Mouse (Mus musculus) kidney, adult 18-20 months (tissue): ENCODE data around the gene Gm38431.
A peak's percentile ranks its signal among the peaks of the same experiment; 100 is the strongest.
"Not testable (repeated sequence)": the region's sequence is repeated elsewhere in the genome, so short reads cannot be mapped to it uniquely, and the experiment has no call there.

Experiments
- DNase-seq: peaks from one replicate; pipeline ENCODE4 v3.0.0; 2021

The Gm38431 gene

DNA sequence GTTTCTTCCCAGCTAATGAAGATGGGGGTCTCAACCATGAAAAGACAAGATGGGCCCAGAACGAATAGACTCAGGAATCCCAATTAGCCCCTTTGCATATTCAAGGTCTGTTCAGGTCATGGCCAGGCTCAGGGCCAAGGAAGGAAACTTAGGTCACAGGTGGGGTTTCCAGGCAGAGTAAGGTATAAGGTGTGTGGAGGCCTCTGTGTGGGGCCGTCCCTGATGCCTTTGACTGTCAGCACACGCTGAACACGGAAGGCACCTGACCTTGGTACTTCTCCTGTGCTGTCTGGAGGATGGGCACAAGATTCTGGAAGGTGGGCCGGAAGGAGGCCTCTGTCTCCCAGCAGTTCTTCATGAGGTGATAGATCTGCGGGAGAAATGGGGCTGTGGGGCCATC lies 13.0 kb upstream of the Gm38431 start:
- DNase-seq = no peak

- no peak for DNase-seq
Measured at GRCm38 (mm10) chr9:21102076-21102475, 10.3 kb upstream of the Gm38431 start.

DNA sequence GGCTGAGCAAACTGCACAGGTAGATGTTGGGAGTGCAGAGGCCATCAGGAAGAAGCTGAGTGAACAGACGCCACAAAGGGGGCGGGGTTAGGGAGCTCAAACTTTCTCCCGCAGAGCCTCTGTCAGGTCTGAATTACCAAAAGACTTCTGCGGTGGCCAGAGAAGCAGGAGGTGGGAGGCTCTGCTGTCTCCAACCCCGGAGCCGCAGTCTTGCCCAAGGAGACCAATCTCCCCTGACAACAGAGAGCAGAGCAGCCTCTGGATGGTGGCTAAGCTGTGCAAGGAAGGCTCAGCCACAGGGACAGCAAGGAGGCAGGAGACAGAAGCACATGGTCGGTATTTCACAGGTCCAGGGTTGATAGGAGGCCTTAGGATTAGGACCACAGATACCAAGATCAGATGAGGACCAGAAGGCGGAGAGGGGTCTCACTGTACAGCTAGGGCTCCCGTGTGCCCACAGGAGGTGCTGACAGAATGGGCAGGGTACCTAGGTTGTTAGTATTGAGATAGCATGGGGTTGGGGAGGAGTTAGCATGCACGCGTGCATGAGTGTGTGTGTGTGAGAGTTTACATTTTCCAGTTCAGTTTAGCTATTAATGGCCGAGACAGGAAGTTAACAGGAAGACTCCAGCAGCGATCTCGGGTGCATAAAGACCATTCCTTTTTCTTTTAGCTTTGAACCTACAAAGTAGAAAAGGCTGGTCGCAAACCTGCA lies 8.8 kb upstream of the Gm38431 start:
- no peak for DNase-seq

- no peak for DNase-seq
Measured at GRCm38 (mm10) chr9:21097793-21098192, 6.0 kb upstream of the Gm38431 start.

DNA sequence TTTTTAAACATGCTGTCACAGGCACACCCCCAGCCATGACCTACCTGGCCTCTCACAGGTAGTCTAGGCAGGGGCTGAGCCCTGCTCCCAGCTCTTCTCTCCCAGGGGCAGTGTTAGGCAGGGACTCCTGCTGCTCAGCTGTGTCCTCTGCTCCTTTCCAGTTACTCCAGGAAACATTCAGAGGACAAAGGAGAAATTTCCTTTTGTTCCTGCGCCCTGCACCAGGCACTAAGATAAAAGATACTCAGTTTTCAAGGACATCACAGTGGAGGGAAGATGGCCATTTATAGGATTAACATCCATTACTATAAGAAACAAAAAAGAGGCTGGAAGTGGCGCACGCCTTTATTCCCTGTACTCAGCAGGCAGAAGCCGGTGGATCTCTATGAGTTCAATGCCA lies 4.2 kb upstream of the Gm38431 start:
- no peak for DNase-seq

DNA sequence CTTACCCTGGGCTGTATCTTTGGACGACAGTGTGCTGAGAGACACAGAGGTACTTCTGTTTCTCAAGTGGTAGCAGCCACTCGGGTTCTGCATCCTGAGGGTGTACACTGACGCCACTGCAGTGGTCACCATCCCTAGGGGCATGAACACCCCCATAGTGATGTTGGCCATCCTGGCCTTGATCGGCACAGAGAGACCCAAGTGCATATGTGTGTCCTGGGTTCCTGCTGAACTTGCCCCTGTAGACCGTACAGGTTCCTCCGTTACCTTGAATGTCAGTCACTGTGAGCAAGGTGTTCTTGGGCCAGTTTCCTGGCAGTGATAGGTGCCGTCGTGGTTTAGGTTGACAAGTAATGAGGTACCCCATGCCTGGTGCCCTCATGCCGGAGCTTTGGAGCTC lies 1.6 kb upstream of the Gm38431 start:
- no peak for DNase-seq

- no peak for DNase-seq
Measured at GRCm38 (mm10) chr9:21090972-21091706, 658 bp downstream of the Gm38431 start.

DNA sequence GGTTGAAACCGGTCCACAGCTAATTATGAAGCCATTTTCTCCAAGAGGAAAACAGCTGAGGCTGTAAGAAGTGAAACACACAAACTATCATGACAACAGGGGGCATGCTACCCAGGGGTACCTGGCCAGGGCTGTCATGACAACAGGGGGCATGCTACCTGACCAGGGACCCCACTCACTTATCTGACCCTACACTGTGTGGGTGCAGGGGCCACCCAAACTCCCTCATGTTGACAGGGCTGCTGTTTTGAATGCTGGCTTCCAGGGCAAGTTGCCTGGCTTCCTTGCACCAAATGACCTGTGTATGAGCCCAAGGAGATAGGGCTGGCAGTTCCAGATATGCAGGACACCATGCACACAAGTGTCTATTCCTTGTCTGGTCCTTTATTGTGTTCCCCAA lies 1.3 kb downstream of the Gm38431 start:
- DNase-seq = no peak

DNA sequence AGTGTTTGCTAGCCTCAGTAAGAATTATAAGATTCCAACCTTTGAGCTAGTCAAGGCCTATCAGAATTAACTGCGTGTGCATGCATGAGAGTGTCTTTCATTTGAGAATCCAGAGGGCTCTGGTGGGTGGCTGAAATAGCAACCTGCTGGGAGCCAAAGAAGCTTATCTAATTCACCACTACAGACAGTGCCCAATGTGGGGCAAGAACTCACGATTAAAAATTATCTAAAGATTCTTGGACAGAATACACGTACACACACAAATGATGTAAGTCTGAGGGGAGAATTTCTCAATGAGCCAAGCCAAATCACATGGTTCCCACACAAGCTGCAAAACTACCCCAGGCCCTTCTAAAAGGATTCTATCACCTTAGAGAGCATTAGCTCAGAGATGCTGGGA lies 8.5 kb downstream of the Gm38431 start:
- no peak for DNase-seq

- no peak for DNase-seq
Measured at GRCm38 (mm10) chr9:21081127-21081526, 10.7 kb downstream of the Gm38431 start.

DNA sequence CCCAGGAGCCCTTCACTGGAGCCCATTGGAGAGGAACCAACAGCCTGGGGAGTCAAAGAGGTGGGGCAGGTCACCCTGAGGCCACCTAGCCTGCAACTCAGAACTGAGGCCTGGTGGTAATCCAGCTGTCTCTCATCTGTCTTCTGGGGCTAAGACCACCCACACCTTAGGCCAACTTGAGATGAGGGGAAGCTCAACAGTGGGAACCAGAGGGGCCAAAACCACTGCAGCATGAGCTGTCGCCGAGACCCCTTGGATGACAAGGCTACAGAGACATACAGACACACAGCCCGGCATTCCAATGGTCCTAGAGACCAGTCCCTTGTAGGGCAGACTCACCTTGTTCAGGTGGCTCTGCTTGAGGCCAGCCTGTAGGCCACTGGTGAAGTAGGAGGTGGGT lies 16.2 kb downstream of the Gm38431 start:
- DNase-seq = no peak

- no peak for DNase-seq
Measured at GRCm38 (mm10) chr9:21074173-21074572, 17.6 kb downstream of the Gm38431 start.

DNA sequence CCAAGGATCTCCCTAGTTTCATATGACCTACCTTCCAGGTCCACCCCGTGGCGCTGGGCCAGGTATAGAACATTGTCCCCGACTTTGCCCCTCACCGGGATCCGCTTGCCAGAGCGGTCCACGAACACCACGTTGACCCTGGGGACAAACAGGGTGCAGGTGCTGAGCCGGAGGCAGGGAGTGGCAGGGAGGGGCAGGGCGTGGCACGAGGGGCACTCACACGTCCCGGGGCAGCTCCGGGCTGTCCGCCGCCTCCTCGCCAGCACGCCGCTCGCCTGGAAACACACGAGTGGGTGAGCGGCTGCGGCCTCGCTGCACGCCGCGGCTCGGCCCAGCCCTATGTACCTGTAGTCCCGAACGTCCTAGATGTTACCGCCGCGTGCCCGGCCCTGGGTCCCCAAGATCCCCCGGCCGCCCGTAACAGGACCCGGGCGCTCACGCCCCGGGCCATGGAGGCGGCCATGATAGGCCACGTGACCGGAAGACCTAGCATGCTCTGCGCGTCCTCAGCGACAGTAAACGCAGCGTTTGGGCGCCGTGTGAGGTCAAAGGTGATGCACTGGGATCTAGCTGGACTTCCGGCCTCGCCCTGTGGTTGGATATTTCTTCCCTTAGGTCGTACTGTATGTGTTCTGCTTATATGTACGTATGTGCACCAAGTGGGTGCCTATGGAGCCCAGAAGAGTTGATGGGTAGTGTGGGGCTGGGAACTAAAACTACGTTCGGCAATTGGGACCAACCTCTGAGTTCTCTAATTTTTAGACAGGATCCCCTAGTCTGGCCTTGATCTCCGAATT lies 18.6 kb downstream of the Gm38431 start, which contains the start of the genes Gm49373 and Fdx1l:
Gene Gm49373 (minus strand): TSS at position 53 of the 797 bp plus-strand sequence.
Gene Fdx1l (minus strand): TSS at position 571 of the 797 bp plus-strand sequence.
- peak; percentile 91 for DNase-seq

DNA sequence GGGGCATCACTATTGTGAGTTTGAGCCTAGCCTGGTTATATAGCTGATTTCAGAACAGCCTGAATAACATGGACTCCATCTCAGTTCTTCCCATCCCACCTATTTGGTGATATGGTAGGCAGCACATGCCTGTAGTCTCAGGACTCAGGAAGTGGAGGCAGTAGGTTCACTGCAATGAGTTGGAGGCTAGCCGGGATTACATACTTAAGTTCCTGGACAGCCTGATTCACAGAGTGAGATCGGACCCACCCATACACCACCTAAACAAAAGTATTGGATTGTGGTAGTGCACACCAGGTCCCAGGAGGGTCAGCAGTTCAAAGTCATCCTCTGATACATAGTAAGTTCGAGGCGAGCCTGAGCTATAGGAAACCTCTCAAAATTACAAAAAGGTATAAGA lies 19.2 kb downstream of the Gm38431 start:
- DNase-seq = no peak

DNA sequence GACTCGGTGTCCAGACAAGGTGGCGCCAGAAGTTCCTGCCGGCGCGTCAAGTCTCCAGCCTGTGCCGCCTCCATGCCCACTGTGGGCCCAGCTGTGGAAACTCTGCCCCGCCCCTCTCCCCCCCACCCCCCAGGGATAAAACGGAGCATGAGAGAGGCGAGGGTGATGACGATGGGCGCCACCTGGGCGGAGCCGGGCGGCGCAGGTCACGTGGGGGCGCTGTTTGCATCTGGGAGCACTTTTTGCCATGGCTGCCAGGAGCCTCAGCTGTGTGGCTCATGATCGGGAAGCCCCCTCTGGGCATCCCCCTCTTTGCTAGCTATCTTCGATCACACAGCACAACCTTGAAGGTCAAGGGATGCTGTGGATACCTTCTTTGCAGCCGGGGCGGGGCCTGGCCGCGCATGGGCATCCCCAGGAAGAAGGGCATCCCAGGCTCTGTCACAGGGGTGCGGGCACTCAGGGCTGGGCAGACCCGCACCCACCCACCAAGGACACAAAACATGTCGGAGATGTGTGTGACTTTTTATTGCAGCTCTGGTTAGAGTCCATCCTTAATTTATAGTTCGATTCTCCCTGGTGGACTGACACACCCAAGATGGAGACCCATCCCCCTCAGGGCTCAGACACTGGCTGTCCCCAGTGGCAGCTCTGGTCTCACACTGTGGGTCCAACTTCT lies 24.7 kb downstream of the Gm38431 start, which contains the start of gene Zglp1:
Gene Zglp1 (minus strand): TSS at position 88 of the 679 bp plus-strand sequence.
- no peak for DNase-seq

- no peak for DNase-seq
Measured at GRCm38 (mm10) chr9:21062928-21063327, 28.9 kb downstream of the Gm38431 start.

- DNase-seq = no peak
Measured at GRCm38 (mm10) chr9:21051578-21051977, 40.2 kb downstream of the Gm38431 start.

GRCm38 (mm10) chr9:21045235-21045634 lies 46.6 kb downstream of the Gm38431 start:
- no peak for DNase-seq

DNA sequence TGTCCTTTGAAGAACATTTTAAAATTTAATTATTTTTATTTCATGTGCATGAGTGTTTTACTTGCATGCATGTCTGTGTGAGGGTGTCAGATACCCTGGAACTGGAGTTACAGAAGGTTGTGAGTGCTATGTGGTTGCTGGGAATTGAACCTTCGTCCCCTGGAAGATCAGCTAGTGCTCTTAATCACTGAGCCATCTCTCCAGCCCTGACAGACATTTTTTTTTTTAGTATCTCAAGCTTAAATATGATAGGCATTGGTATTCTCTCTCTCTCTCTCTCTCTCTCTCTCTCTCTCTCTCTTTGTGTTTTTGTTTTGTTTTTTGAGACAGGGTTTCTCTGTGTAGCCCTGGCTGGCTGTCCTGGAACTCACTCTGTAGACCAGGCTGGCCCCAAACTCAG lies 47.0 kb downstream of the Gm38431 start:
- DNase-seq = not testable (repeated sequence)

DNA sequence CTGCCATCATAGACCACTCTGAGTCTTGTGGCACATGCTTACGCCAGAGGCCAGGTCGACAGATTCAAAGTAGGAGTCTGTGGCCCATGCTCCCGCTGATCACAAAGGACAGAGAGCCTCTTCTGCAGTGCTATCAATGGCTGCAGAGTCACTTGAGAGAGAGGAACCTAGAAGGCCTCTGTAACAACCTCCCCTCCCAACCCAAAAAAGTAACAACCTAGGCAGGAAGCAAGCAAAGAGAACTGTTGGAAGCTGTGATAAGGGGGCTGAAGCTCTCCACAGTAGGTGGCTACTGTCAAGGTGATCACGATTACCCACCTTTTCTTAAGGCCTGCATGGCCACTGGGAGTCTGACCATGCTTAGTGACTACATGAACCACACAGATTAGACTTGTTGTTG lies 48.2 kb downstream of the Gm38431 start:
- DNase-seq = no peak

GRCm38 (mm10) chr9:21041308-21041707 lies 50.5 kb downstream of the Gm38431 start:
- no peak for DNase-seq

DNA sequence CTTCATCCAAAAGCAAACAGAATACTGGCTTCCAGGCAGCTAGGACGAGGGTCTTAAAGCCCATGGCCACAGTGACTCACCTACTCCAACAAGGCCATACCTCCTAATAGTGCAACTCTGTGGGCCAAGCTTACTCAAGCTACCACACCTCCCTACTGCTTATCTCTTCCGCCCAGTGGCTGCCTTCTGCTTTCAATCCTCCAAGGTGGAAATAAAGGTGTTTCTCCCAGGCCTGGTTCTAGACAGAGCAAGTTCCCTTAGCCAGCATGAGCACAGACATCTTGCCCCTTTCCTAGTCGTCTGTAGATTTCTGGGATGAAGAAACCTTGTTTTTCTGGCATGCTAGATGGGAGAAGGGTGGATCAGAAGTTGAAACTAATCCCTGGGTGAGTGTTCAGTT lies 52.0 kb downstream of the Gm38431 start:
- DNase-seq = no peak

- DNase-seq = peak; percentile 14
Measured at GRCm38 (mm10) chr9:21037481-21037891, 54.3 kb downstream of the Gm38431 start.
